Mouse (Mus musculus): ENCODE data around the gene Ccr2. TPM values are rescaled to one million over a fixed set of nuclear protein-coding genes. Genes with fewer than 3 reads are reported as not detected.

Gene Ccr2
- polyA plus RNA-seq, 1 experiment from 2014 or later = 0.22 TPM

GRCm38 (mm10) chr9:124111997-124112396 is 10.2 kb downstream of the Ccr2 start:
- H3K9ac ChIP-seq (ENCODE audit: low read length) = no peak overlapping the region
- H3K27me3 ChIP-seq (replicated peaks; ENCODE audit: control insufficient read depth, insufficient read depth, low read length) = no peaks in the 10 kb centered on the region
- WGBS = 87% methylated on average over 1 of the region's 1 CpGs
- H3K36me3 ChIP-seq (ENCODE audit: control insufficient read depth, insufficient read depth, low read length) = no peaks in the 10 kb centered on the region
- no peak overlapping the region for H3K27ac ChIP-seq (ENCODE audit: low read depth, low read length)
- DNase-seq (ENCODE audit: low spot score) (no peak), ATAC-seq (no peak)
- H3K4me2 ChIP-seq (ENCODE audit: low read length) = no peak overlapping the region
- H3K9me3 ChIP-seq (replicated peaks; ENCODE audit: control insufficient read depth, low read length) = no peaks in the 10 kb centered on the region
- no peak overlapping the region for H3K4me3 ChIP-seq (ENCODE audit: low read depth, low read length)
- H3K4me1 ChIP-seq (ENCODE audit: control insufficient read depth, insufficient read depth, low read length) = no peaks in the 10 kb centered on the region

GRCm38 (mm10) chr9:124112591-124113239 is 11.0 kb downstream of the Ccr2 start:
- Histone ChIP-seq H3K9me3 (replicated peaks; ENCODE audit: control insufficient read depth, low read length) (no peaks in the 10 kb centered on the region), H3K4me3 (ENCODE audit: low read depth, low read length) (no peak overlapping the region), H3K27me3 (replicated peaks; ENCODE audit: control insufficient read depth, insufficient read depth, low read length) (no peaks in the 10 kb centered on the region), H3K27ac (ENCODE audit: low read depth, low read length) (no peak overlapping the region), H3K4me1 (ENCODE audit: control insufficient read depth, insufficient read depth, low read length) (no peaks in the 10 kb centered on the region), H3K4me2 (ENCODE audit: low read length) (no peak overlapping the region), H3K36me3 (ENCODE audit: control insufficient read depth, insufficient read depth, low read length) (no peaks in the 10 kb centered on the region), H3K9ac (ENCODE audit: low read length) (no peak overlapping the region)
- no peak for ATAC-seq
- no peak for DNase-seq (ENCODE audit: low spot score)
- 87% methylated on average over 1 of the region's 1 CpGs for WGBS

GRCm38 (mm10) chr9:124113777-124114176 is 12.0 kb downstream of the Ccr2 start:
- DNase-seq (ENCODE audit: low spot score) (no peak), ATAC-seq (no peak)
- Histone ChIP-seq H3K27ac (ENCODE audit: low read depth, low read length) (no peak overlapping the region), H3K4me1 (ENCODE audit: control insufficient read depth, insufficient read depth, low read length) (no peaks in the 10 kb centered on the region), H3K9me3 (replicated peaks; ENCODE audit: control insufficient read depth, low read length) (no peaks in the 10 kb centered on the region), H3K36me3 (ENCODE audit: control insufficient read depth, insufficient read depth, low read length) (no peaks in the 10 kb centered on the region), H3K4me2 (ENCODE audit: low read length) (no peak overlapping the region), H3K9ac (ENCODE audit: low read length) (no peak overlapping the region), H3K4me3 (ENCODE audit: low read depth, low read length) (no peak overlapping the region), H3K27me3 (replicated peaks; ENCODE audit: control insufficient read depth, insufficient read depth, low read length) (no peaks in the 10 kb centered on the region)
- WGBS = 88% methylated on average over 1 of the region's 1 CpGs

GRCm38 (mm10) chr9:124118489-124118888 is 16.7 kb downstream of the Ccr2 start:
- H3K27ac ChIP-seq (ENCODE audit: low read depth, low read length) = no peak overlapping the region
- H3K9ac ChIP-seq (ENCODE audit: low read length) = no peak overlapping the region
- DNase-seq (ENCODE audit: low spot score) (no peak), ATAC-seq (no peak)
- no peaks in the 10 kb centered on the region for H3K4me1 ChIP-seq (ENCODE audit: control insufficient read depth, insufficient read depth, low read length)
- no peaks in the 10 kb centered on the region for H3K27me3 ChIP-seq (replicated peaks; ENCODE audit: control insufficient read depth, insufficient read depth, low read length)
- H3K9me3 ChIP-seq (replicated peaks; ENCODE audit: control insufficient read depth, low read length) = no peaks in the 10 kb centered on the region
- WGBS = 81% methylated on average over 1 of the region's 1 CpGs
- no peak overlapping the region for H3K4me2 ChIP-seq (ENCODE audit: low read length)
- no peaks in the 10 kb centered on the region for H3K36me3 ChIP-seq (ENCODE audit: control insufficient read depth, insufficient read depth, low read length)
- no peak overlapping the region for H3K4me3 ChIP-seq (ENCODE audit: low read depth, low read length)

GRCm38 (mm10) chr9:124121387-124122184 is 19.8 kb downstream of the Ccr2 start, which contains the start of gene Ccr5:
Gene Ccr5 (plus strand): TSS chr9:124121543.
- no peaks in the 10 kb centered on the region for H3K27me3 ChIP-seq (replicated peaks; ENCODE audit: control insufficient read depth, insufficient read depth, low read length)
- ATAC-seq (no peak), DNase-seq (ENCODE audit: low spot score) (no peak)

GRCm38 (mm10) chr9:124125576-124125975 is 23.8 kb downstream of the Ccr2 start:
- ATAC-seq = no peak

More at GRCm38 (mm10) chr9:124121387-124122184, 19.8 kb downstream of the Ccr2 start, which contains the start of gene Ccr5:
- Histone ChIP-seq H3K4me1 (ENCODE audit: control insufficient read depth, insufficient read depth, low read length) (no peaks in the 10 kb centered on the region), H3K36me3 (ENCODE audit: control insufficient read depth, insufficient read depth, low read length) (no peaks in the 10 kb centered on the region), H3K27ac (ENCODE audit: low read depth, low read length) (no peak within 1 kb of the TSS), H3K9me3 (replicated peaks; ENCODE audit: control insufficient read depth, low read length) (no peaks in the 10 kb centered on the region), H3K4me2 (ENCODE audit: low read length) (no peak within 1 kb of the TSS), H3K4me3 (ENCODE audit: low read depth, low read length) (no peak within 1 kb of the TSS), H3K9ac (ENCODE audit: low read length) (no peak within 1 kb of the TSS)
- WGBS = 82% methylated on average over 3 of the region's 3 CpGs

GRCm38 (mm10) chr9:124126373-124126772 is 24.6 kb downstream of the Ccr2 start:
- no peak overlapping the region for H3K4me3 ChIP-seq (ENCODE audit: low read depth, low read length)
- 60% methylated on average over 5 of the region's 5 CpGs for WGBS
- H3K36me3 ChIP-seq (ENCODE audit: control insufficient read depth, insufficient read depth, low read length) = no peaks in the 10 kb centered on the region
- H3K27me3 ChIP-seq (replicated peaks; ENCODE audit: control insufficient read depth, insufficient read depth, low read length) = no peaks in the 10 kb centered on the region
- no peak overlapping the region for H3K27ac ChIP-seq (ENCODE audit: low read depth, low read length)
- no peaks in the 10 kb centered on the region for H3K9me3 ChIP-seq (replicated peaks; ENCODE audit: control insufficient read depth, low read length)
- H3K9ac ChIP-seq (ENCODE audit: low read length) = no peak overlapping the region
- no peak overlapping the region for H3K4me2 ChIP-seq (ENCODE audit: low read length)
- H3K4me1 ChIP-seq (ENCODE audit: control insufficient read depth, insufficient read depth, low read length) = no peaks in the 10 kb centered on the region
- DNase-seq (ENCODE audit: low spot score) (no peak), ATAC-seq (no peak)

More at GRCm38 (mm10) chr9:124125576-124125975, 23.8 kb downstream of the Ccr2 start:
- no peak for DNase-seq (ENCODE audit: low spot score)
- no peaks in the 10 kb centered on the region for H3K9me3 ChIP-seq (replicated peaks; ENCODE audit: control insufficient read depth, low read length)
- H3K4me1 ChIP-seq (ENCODE audit: control insufficient read depth, insufficient read depth, low read length) = no peaks in the 10 kb centered on the region
- H3K27ac ChIP-seq (ENCODE audit: low read depth, low read length) = no peak overlapping the region
- H3K27me3 ChIP-seq (replicated peaks; ENCODE audit: control insufficient read depth, insufficient read depth, low read length) = no peaks in the 10 kb centered on the region
- H3K4me2 ChIP-seq (ENCODE audit: low read length) = no peak overlapping the region
- H3K4me3 ChIP-seq (ENCODE audit: low read depth, low read length) = no peak overlapping the region
- 90% methylated on average over 11 of the region's 11 CpGs for WGBS
- no peaks in the 10 kb centered on the region for H3K36me3 ChIP-seq (ENCODE audit: control insufficient read depth, insufficient read depth, low read length)
- no peak overlapping the region for H3K9ac ChIP-seq (ENCODE audit: low read length)

- DNase-seq (ENCODE audit: low spot score) (no peak), ATAC-seq (no peak)
- Histone ChIP-seq H3K4me1 (ENCODE audit: control insufficient read depth, insufficient read depth, low read length) (no peaks in the 10 kb centered on the region), H3K4me3 (ENCODE audit: low read depth, low read length) (no peak overlapping the region), H3K9ac (ENCODE audit: low read length) (no peak overlapping the region), H3K9me3 (replicated peaks; ENCODE audit: control insufficient read depth, low read length) (no peaks in the 10 kb centered on the region), H3K4me2 (ENCODE audit: low read length) (no peak overlapping the region), H3K27ac (ENCODE audit: low read depth, low read length) (no peak overlapping the region), H3K27me3 (replicated peaks; ENCODE audit: control insufficient read depth, insufficient read depth, low read length) (no peaks in the 10 kb centered on the region), H3K36me3 (ENCODE audit: control insufficient read depth, insufficient read depth, low read length) (no peaks in the 10 kb centered on the region)
- WGBS = 51% methylated on average over 4 of the region's 4 CpGs
Measured at GRCm38 (mm10) chr9:124127412-124127811, 25.7 kb downstream of the Ccr2 start.

- H3K36me3 ChIP-seq (ENCODE audit: control insufficient read depth, insufficient read depth, low read length) = no peaks in the 10 kb centered on the region
- ATAC-seq = no peak
- H3K27me3 ChIP-seq (replicated peaks; ENCODE audit: control insufficient read depth, insufficient read depth, low read length) = no peaks in the 10 kb centered on the region
- no peak overlapping the region for H3K4me3 ChIP-seq (ENCODE audit: low read depth, low read length)
- DNase-seq (ENCODE audit: low spot score) = peak; percentile 81
- H3K27ac ChIP-seq (ENCODE audit: low read depth, low read length) = no peak overlapping the region
- H3K4me2 ChIP-seq (ENCODE audit: low read length) = no peak overlapping the region
- 2% methylated on average over 1 of the region's 1 CpGs for WGBS
- H3K9me3 ChIP-seq (replicated peaks; ENCODE audit: control insufficient read depth, low read length) = no peaks in the 10 kb centered on the region
- H3K9ac ChIP-seq (ENCODE audit: low read length) = no peak overlapping the region
- no peaks in the 10 kb centered on the region for H3K4me1 ChIP-seq (ENCODE audit: control insufficient read depth, insufficient read depth, low read length)
Measured at GRCm38 (mm10) chr9:124128379-124128778, 26.6 kb downstream of the Ccr2 start.
